In genomic region chr10:94311511-94312006, GRCm38 (mm10) we compare ENCODE assay signal across 8 mouse cellular contexts. TPM values are rescaled to one million over a fixed set of nuclear protein-coding genes. Genes with fewer than 3 reads are reported as not detected.
DNase-seq lines count a peak whose midpoint lies in the region; ATAC-seq and TF ChIP-seq lines count a peak whose summit lies in the region.

Tmcc3 (plus strand) TSS chr10:94311949.

- H3K36me3 ChIP-seq in hindbrain, embryonic 14.5 days (replicated peaks; ENCODE audit: control insufficient read depth, insufficient read depth) = no peaks in the 10 kb centered on the region
- H3K36me3 ChIP-seq in liver, embryonic 13.5 days = no peaks in the 10 kb centered on the region

- TF ChIP-seq CTCF in lung, adult 2 months (IDR thresholded peaks at IDR 0.05; ENCODE audit: insufficient read depth, low read length) = peak; percentile 18; the same call in 1 of the 2 replicates
- TF ChIP-seq CTCF in gastrocnemius, adult 2 months (IDR thresholded peaks at IDR 0.05) = no peak

- H3K4me3 ChIP-seq in lung, adult 2 months (replicated peaks; ENCODE audit: extremely low read depth, low read depth, low read length) = peak within 1 kb of the TSS; percentile 99
- peak within 1 kb of the TSS; percentile 72 for H3K4me3 ChIP-seq in gastrocnemius, adult 2 months
- H3K4me3 ChIP-seq in hindbrain, embryonic 14.5 days (replicated peaks; ENCODE audit: low read length) = peak within 1 kb of the TSS; percentile 46
- H3K4me3 ChIP-seq in liver, embryonic 13.5 days (replicated peaks) = peak within 1 kb of the TSS; percentile 45

- H3K27me3 ChIP-seq in hindbrain, embryonic 14.5 days (ENCODE audit: control insufficient read depth, insufficient read depth, low read length) = no peaks in the 10 kb centered on the region; the same call in 1 of the 2 replicates
- peaks cover 43% of the 10 kb centered on the region for H3K27me3 ChIP-seq in liver, embryonic 13.5 days

- H3K9me3 ChIP-seq in hindbrain, embryonic 14.5 days (ENCODE audit: control insufficient read depth, low read length) = no peaks in the 10 kb centered on the region
- no peaks in the 10 kb centered on the region for H3K9me3 ChIP-seq in liver, embryonic 13.5 days (replicated peaks)

- DNase-seq in lung, adult 2 months = no peak
- no peak for DNase-seq in lung, postnatal 25 days (ENCODE audit: low spot score)
- peak; percentile 33 for DNase-seq in brain, adult 2 months (ENCODE audit: low read depth, low spot score)
- no peak for DNase-seq in gastrocnemius, adult 2 months
- no peak for DNase-seq in hindbrain, embryonic 14.5 days (ENCODE audit: low spot score)
- no peak for DNase-seq in liver, embryonic 13.5 days
- DNase-seq in spleen, postnatal 36 days (ENCODE audit: low spot score in 2 of 2) = no peak
- DNase-seq in right cerebral cortex, postnatal 25 days = no peak

- no peak for ATAC-seq in hindbrain, embryonic 14.5 days (ENCODE audit: low FRiP score)
- no peak for ATAC-seq in liver, embryonic 13.5 days (ENCODE audit: low read depth)

- peak within 1 kb of the TSS; percentile 58 for H3K9ac ChIP-seq in hindbrain, embryonic 14.5 days
- H3K9ac ChIP-seq in liver, embryonic 13.5 days = no peak within 1 kb of the TSS

- H3K4me2 ChIP-seq in hindbrain, embryonic 14.5 days (replicated peaks) = peak within 1 kb of the TSS; percentile 98
- peak within 1 kb of the TSS; percentile 65 for H3K4me2 ChIP-seq in liver, embryonic 13.5 days

- no peak for TF ChIP-seq POLR2A in lung, adult 2 months (IDR thresholded peaks at IDR 0.05; ENCODE audit: borderline replicate concordance, extremely low read depth, low read depth, low read length)

- peaks cover 3% of the 10 kb centered on the region for H3K4me1 ChIP-seq in lung, adult 2 months (ENCODE audit: control insufficient read depth, insufficient read depth, low read length)
- peaks cover 7% of the 10 kb centered on the region; the same call in 1 of the 2 replicates for H3K4me1 ChIP-seq in hindbrain, embryonic 14.5 days (replicated peaks; ENCODE audit: control insufficient read depth, insufficient read depth, low read length)
- H3K4me1 ChIP-seq in liver, embryonic 13.5 days (replicated peaks) = 0 out of 2 replicates have a peak, but pooled peaks cover 9% of the 10 kb centered on the region

- H3K27ac ChIP-seq in gastrocnemius, adult 2 months = peak within 1 kb of the TSS; percentile 20; the same call in 1 of the 2 replicates
- no peak within 1 kb of the TSS for H3K27ac ChIP-seq in hindbrain, embryonic 14.5 days
- no peak within 1 kb of the TSS for H3K27ac ChIP-seq in liver, embryonic 13.5 days

- 3% methylated on average over 19 of the region's 19 CpGs for WGBS in lung, adult 2 months
- 2% methylated on average over 19 of the region's 19 CpGs for WGBS in hindbrain, embryonic 14.5 days
- WGBS in liver, embryonic 13.5 days (ENCODE audit: insufficient replicate concordance) = 3% methylated on average over 19 of the region's 19 CpGs

- intact Hi-C loops in gastrocnemius, adult 2 months (cut with DNase I) = no loop called here

RNA-seq across cellular contexts. Expression of gene Tmcc3, which starts in this region (rescaled TPM):
- polyA plus RNA-seq in lung, adult 2 months (2012; rRNA removed) = 42.5 and 46.8 TPM in 2 replicates
- total RNA-seq in gastrocnemius, adult 2 months (2021) = 10 to 100 TPM; 16.3 to 21.6 TPM
- 12.5 and 17.9 TPM in 2 replicates for polyA plus RNA-seq in hindbrain, embryonic 14.5 days (2014; fragmentation: Nextera tagmentation; extraction: Ambion mirVana)
- polyA plus RNA-seq in liver, embryonic 13.5 days (2015; fragmentation: Nextera tagmentation; extraction: Ambion mirVana) = 2.6 and 3.4 TPM in 2 replicates

Comparison
In these comparisons a context has a peak if more than half of its experiments do, and no peak if none do; other contexts are left out.
1. H3K4me3 ChIP-seq: peak in every context shown above with its lines; median percentile 99 in lung, adult 2 months; 72 in gastrocnemius, adult 2 months; 46 in hindbrain, embryonic 14.5 days; 45 in liver, embryonic 13.5 days.